Mouse (Mus musculus) spleen, adult 2 months (tissue): Measurements from ENCODE around the gene Pdia6. TPM values are rescaled to one million over a fixed set of nuclear protein-coding genes. Genes with fewer than 3 reads are reported as not detected.

Source experiments
- DNase-seq, 2 experiments: peaks; one replicate each; pipeline versions ENCODE4 v3.0.0 to v3.0.0-alpha.2; 2012 to 2021; ENCODE audit warnings: low spot score in 2 of 2, low read depth in 1 of 2
- H3K27ac ChIP-seq: fragments of 200-500 bp; 2 replicates; pipeline ENCODE4 v1.5.1; 2012; ENCODE audit warnings: low read length, inconsistent platforms; ENCODE audit not compliant: insufficient read depth
- H3K27me3 ChIP-seq: fragments of 200-500 bp; 2 replicates; pipeline ENCODE4 v1.6.1; 2012; ENCODE audit warnings: mild to moderate bottlenecking, moderate library complexity, low read length, inconsistent platforms; ENCODE audit not compliant: control insufficient read depth, insufficient read depth
- H3K36me3 ChIP-seq: fragments of 200-500 bp; 2 replicates; pipeline ENCODE4 v1.6.1; 2012; ENCODE audit warnings: mild to moderate bottlenecking, low read length, inconsistent platforms; ENCODE audit not compliant: control insufficient read depth, insufficient read depth
- H3K4me1 ChIP-seq: fragments of 200-500 bp; 2 replicates; pipeline ENCODE4 v1.6.1; 2011; ENCODE audit warnings: inconsistent platforms; ENCODE audit not compliant: control insufficient read depth, insufficient read depth, insufficient read length
- H3K4me3 ChIP-seq: fragments of 200-500 bp; 2 replicates; pipeline ENCODE4 v1.5.1; 2011; ENCODE audit warnings: mild to moderate bottlenecking, inconsistent platforms; ENCODE audit not compliant: insufficient read depth, insufficient read length; ENCODE audit errors: extremely low read depth
- CTCF ChIP-seq: fragments of 200-500 bp; IDR thresholded peaks from 2 replicates; pipeline ENCODE4 v1.5.1; 2011; ENCODE audit warnings: mild to moderate bottlenecking, inconsistent platforms; ENCODE audit not compliant: insufficient read depth, insufficient read length, insufficient replicate concordance; ENCODE audit errors: extremely low read depth
- POLR2A ChIP-seq: fragments of 200-500 bp; IDR thresholded peaks from 2 replicates; pipeline ENCODE4 v1.6.1; 2011; ENCODE audit warnings: low read depth, low read length, inconsistent platforms
- WGBS: fragments of 180-500 bp; shearing (Covaris S2); methylation state at CpG from one replicate; pipeline ENCODE4 v1.1.7; 2018; 5-methylcytosine and 5-hydroxymethylcytosine counted together
- polyA plus RNA-seq: library from polyadenylated mRNA; depleted of rRNA; stranded (reverse); fragments of >200 nt; gene quantifications from 2 replicates; pipeline ENCODE4 v1.2.3, GENCODE M21; 2012

Gene Pdia6
- polyA plus RNA-seq, 1 experiment, result 32.6 TPM

GRCm38 (mm10) chr12:17242041-17242440 is 24.3 kb upstream of the Pdia6 start:
- TF ChIP-seq CTCF (no peak), POLR2A (no peak)
- Histone ChIP-seq H3K36me3 (no peaks in the 10 kb centered on the region), H3K27me3 (no peaks in the 10 kb centered on the region), H3K4me3 (no peak overlapping the region), H3K27ac (no peak overlapping the region), H3K4me1 (no peaks in the 10 kb centered on the region)
- no peak for DNase-seq

DNA sequence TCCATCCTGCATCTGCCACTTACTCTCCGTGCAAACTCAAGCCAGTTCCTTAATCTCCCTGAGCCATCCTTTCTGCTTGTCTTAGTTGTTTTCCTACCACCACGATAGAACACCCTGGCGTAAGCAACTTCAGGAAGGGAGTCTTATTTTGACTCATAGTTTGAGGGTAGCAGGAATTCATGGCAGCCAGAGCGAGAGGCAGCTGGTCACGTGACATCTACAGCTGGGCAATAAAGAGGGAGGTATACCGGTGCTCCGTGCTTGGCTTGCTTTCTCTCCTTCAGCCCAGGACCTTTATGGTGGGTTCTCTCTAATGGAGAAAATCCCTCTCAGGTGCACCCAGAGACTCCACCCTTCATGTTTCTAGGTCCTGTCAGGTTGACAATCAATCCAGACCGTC is 15.4 kb upstream of the Pdia6 start:
- no peaks in the 10 kb centered on the region for H3K4me1 ChIP-seq
- DNase-seq, result no peak
- H3K4me3 ChIP-seq, result no peak overlapping the region
- H3K36me3 ChIP-seq, result no peaks in the 10 kb centered on the region
- TF ChIP-seq CTCF, result no peak
- no peak for TF ChIP-seq POLR2A
- H3K27ac ChIP-seq, result no peak overlapping the region
- H3K27me3 ChIP-seq, result no peaks in the 10 kb centered on the region
- 62% methylated on average over 8 of the region's 8 CpGs for WGBS

DNA sequence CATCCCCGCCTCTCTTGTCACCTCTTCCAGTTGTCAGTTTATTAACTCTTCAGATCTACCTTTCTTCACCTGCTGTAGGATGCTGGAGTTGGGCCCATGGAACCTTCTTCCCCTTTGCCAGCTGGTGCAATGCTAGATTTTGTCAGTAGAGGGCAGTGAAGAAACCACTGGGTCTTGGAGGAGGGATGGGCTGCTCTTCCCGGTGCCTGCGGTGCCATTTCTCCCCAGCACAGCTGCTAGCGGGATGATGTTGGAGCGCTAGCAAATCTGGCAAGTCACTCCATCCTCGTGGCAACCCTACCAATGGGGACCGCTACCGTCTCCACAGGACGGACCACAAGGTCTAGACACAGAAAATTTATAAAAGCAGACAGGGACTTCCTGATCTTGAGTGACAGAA is 13.3 kb upstream of the Pdia6 start:
- Histone ChIP-seq H3K27me3 (no peaks in the 10 kb centered on the region), H3K36me3 (no peaks in the 10 kb centered on the region), H3K27ac (no peak overlapping the region), H3K4me1 (no peaks in the 10 kb centered on the region), H3K4me3 (peak overlapping the region; percentile 14; the same call in 1 of the 2 replicates)
- no peak for TF ChIP-seq POLR2A
- TF ChIP-seq CTCF, result peak; percentile 44; the same call in 1 of the 2 replicates
- 8% methylated on average over 9 of the region's 9 CpGs for WGBS
- DNase-seq, result peak; percentile 29 to 61

GRCm38 (mm10) chr12:17255602-17256001 is 10.7 kb upstream of the Pdia6 start:
- Histone ChIP-seq H3K27me3 (no peaks in the 10 kb centered on the region), H3K36me3 (no peaks in the 10 kb centered on the region), H3K27ac (no peak overlapping the region), H3K4me1 (no peaks in the 10 kb centered on the region), H3K4me3 (no peak overlapping the region)
- no peak for DNase-seq
- TF ChIP-seq POLR2A (no peak), CTCF (no peak)
- 74% methylated on average over 6 of the region's 6 CpGs for WGBS

- WGBS, result 8% methylated on average over 9 of the region's 10 CpGs
- H3K27ac ChIP-seq, result no peak overlapping the region
- no peak for TF ChIP-seq POLR2A
- TF ChIP-seq CTCF, result peak; percentile 49; the same call in 1 of the 2 replicates
- peak; percentile 26 for DNase-seq
- no peaks in the 10 kb centered on the region for H3K36me3 ChIP-seq
- H3K4me3 ChIP-seq, result no peak overlapping the region
- no peaks in the 10 kb centered on the region for H3K4me1 ChIP-seq
- H3K27me3 ChIP-seq, result no peaks in the 10 kb centered on the region
Measured at GRCm38 (mm10) chr12:17256905-17257304, 9.4 kb upstream of the Pdia6 start.

DNA sequence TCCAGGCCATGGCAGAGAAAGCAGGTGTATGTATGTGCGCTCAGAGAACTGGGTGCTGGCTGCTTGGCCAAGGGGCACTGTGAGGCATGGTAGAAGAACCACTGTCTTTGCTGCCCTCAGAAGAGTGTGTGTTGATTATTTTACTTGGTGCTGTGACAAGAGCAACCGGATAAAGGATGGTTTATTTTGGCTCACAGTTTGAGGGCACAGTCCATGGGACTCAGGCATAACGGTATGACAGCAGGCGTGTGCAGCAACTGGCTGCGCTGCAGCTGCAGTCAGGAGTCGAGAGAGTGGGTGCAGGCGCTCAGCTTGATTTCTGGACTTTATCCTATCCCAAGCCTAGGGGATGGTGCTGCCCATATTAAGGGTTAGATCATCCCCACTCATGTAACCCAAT is 7.9 kb upstream of the Pdia6 start:
- DNase-seq, result no peak
- WGBS, result 92% methylated on average over 7 of the region's 7 CpGs
- H3K27me3 ChIP-seq, result no peaks in the 10 kb centered on the region
- H3K27ac ChIP-seq, result no peak overlapping the region
- H3K4me3 ChIP-seq, result no peak overlapping the region
- no peaks in the 10 kb centered on the region for H3K36me3 ChIP-seq
- no peaks in the 10 kb centered on the region for H3K4me1 ChIP-seq
- TF ChIP-seq POLR2A (no peak), CTCF (no peak)

DNA sequence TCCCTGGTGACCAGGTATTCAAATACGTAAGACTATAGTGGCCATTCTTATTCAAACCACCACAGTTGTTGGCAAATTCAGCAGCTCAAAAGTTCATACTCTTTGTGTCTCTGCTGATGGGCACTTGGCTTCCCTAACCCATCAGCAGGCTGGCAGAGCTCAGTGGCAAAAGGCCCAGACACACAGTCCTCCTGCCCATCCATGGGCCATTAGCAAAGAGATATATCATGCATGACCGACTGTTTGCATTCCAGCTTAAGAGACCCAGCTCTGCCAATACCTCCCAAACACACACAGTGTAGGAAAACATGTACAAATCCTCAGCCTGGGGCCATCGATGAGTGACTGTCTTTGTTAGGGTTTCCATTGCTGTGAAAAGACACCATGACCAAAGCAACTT is 5.3 kb upstream of the Pdia6 start:
- Histone ChIP-seq H3K4me1 (peaks cover 4% of the 10 kb centered on the region; the same call in 1 of the 2 replicates), H3K4me3 (no peak overlapping the region), H3K27me3 (no peaks in the 10 kb centered on the region), H3K36me3 (no peaks in the 10 kb centered on the region), H3K27ac (no peak overlapping the region)
- no peak for TF ChIP-seq CTCF
- TF ChIP-seq POLR2A, result no peak
- no peak for DNase-seq
- 92% methylated on average over 3 of the region's 3 CpGs for WGBS
